Mouse (Mus musculus) MEL (cell line): ENCODE results near the gene Uqcrh.
A peak's percentile ranks its signal among the peaks of the same experiment; 100 is the strongest.

Source experiments
- CTCF ChIP-seq, 3 experiments: IDR thresholded peaks in 2 of 3; conservative IDR thresholded peaks in 1 of 3; 2 replicates each; pipeline ENCODE4 v1.5.1; 2011 to 2012; ENCODE audit warnings: low read length in 3 of 3, low read depth in 2 of 3, mild to moderate bottlenecking in 2 of 3, improper control_type of control experiment in 1 of 3, inconsistent platforms in 1 of 3, mixed read lengths in 1 of 3, moderate library complexity in 1 of 3; ENCODE audit not compliant: control insufficient read depth in 1 of 3, insufficient read depth in 1 of 3, poor library complexity in 1 of 3, severe bottlenecking in 1 of 3
- GATA1 ChIP-seq: IDR thresholded peaks from 2 replicates; pipeline ENCODE4 v1.6.1; 2011; ENCODE audit warnings: low read depth, low read length, improper control_type of control experiment
- JUND ChIP-seq: IDR thresholded peaks from 2 replicates; pipeline ENCODE4 v1.6.1; 2011; ENCODE audit warnings: low read depth, mild to moderate bottlenecking, improper control_type of control experiment, low read length
- MAX ChIP-seq: IDR thresholded peaks from 2 replicates; pipeline ENCODE4 v1.6.1; 2011; ENCODE audit warnings: low read length, improper control_type of control experiment
- POLR2A ChIP-seq, 2 experiments: IDR thresholded peaks; 2 replicates each; pipeline ENCODE4 v1.6.1; 2011 to 2012; ENCODE audit warnings: low read length in 2 of 2, mild to moderate bottlenecking in 2 of 2, control low read depth in 1 of 2, improper control_type of control experiment in 1 of 2, low read depth in 1 of 2, moderate library complexity in 1 of 2; ENCODE audit not compliant: control insufficient read depth in 1 of 2, insufficient read depth in 1 of 2, poor library complexity in 1 of 2
- USF2 ChIP-seq, 2 experiments: IDR thresholded peaks; 2 replicates each; pipeline ENCODE4 v1.6.1; 2011 to 2012; ENCODE audit warnings: improper control_type of control experiment in 2 of 2, low read length in 2 of 2, borderline replicate concordance in 1 of 2, inconsistent platforms in 1 of 2, low read depth in 1 of 2, mild to moderate bottlenecking in 1 of 2; ENCODE audit not compliant: insufficient read depth in 1 of 2

DNA sequence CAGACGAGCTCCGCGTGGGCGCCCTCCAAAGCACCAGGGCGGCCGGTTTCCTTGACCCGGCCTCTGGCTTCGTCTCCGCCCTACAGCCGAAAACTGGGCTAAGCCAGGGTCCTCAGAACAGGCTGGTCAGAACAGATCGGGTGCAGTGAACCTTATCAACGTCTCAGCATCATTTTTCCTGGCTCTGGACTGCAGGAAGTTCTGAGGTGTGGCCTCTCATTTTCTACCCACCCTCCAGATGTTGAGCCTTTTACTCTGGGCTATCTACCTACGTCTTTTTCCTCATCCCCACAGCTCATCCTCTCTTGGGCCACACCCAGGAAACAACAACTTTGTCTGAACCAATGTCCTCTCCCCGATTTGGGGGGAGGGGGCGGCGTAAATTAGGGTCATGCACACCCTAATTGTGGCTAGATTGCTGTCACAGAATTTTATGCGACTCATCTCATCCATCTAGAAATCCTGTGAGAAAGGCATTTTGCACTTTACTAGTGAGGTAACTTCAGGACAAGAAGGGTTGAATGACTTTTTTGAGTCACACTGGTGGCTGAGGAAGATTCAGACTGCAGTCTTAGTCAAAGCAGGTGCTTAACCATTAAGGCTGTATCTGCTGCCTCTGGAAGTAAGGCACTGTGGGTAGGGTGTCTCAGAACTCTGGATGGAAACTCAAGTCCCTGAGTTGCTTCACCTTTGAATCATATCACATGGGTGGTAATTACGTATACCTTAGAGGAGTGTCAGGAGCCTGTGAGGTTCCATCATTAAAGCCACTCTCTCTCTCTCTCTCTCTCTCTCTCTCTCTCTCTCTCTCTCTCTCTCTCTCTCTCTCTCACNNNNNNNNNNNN lies 56.7 kb downstream of the Uqcrh start, which contains the start of gene Faah:
- TF ChIP-seq CTCF (IDR thresholded peaks at IDR 0.05 in 2 of 3, conservative IDR thresholded peaks at IDR 0.05 in 1 of 3; ENCODE audit: control insufficient read depth in 1 of 3, insufficient read depth in 1 of 3, low read depth in 2 of 3, low read length in 3 of 3, poor library complexity in 1 of 3, severe bottlenecking in 1 of 3) (no peak), USF2 (IDR thresholded peaks at IDR 0.05; ENCODE audit: borderline replicate concordance in 1 of 2, insufficient read depth in 1 of 2, low read depth in 1 of 2, low read length in 2 of 2) (no peak), GATA1 (peak; percentile 32; the same call in 1 of the 2 replicates), MAX (no peak; the same call in 1 of the 2 replicates), JUND (no peak), POLR2A (IDR thresholded peaks at IDR 0.05; ENCODE audit: control insufficient read depth in 1 of 2, insufficient read depth in 1 of 2, low read depth in 1 of 2, low read length in 2 of 2, poor library complexity in 1 of 2) (peak in 1 of 2 experiments; percentile 73; a peak in 3 of 4 replicates)
